In the genomic region with DNA sequence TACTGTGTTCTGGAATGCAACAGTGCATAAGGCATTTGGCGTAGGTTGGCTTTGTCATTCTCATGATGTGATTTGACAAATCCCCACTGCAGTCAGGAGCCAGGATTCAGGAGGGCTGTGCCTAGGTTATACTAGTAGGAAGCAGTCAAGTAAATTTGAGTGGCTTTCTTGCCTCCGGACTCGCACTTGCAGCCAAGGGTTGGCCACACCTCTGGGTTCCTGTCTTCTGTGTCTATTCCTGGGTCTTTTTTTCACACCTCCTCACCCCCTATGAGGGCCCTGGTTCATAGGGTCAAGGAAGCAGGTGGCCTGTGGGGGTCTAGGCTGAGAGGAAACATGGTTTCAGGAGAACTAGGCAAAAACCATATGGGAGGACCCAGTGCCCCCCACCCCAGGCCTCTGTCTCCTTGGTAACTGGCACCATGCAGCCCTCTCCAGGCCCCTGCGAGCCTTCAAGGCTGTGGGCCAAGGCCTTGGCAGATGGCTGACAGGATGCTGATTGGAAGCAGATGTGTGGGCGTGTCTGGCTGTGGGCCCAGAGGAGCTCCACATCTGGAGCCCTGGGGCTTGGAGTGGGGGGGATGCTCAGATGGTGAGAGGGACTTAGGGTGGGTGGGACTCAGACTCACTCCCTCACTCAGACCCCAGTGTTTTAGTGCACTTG, we compare ENCODE assay signal across 8 mouse cellular contexts.
DNase-seq lines count a peak whose midpoint lies in the region; ATAC-seq lines count a peak whose summit lies in the region.

No protein-coding gene starts in this region.

- no peak overlapping the region for H3K4me2 ChIP-seq in hindbrain, embryonic 14.5 days (replicated peaks)
- H3K4me2 ChIP-seq in neural tube, embryonic 15.5 days, result no peak overlapping the region

- H3K36me3 ChIP-seq in hindbrain, embryonic 14.5 days (replicated peaks; ENCODE audit: control insufficient read depth, insufficient read depth), result no peaks in the 10 kb centered on the region
- H3K36me3 ChIP-seq in neural tube, embryonic 15.5 days, result no peaks in the 10 kb centered on the region

- 55% methylated on average over 5 of the region's 5 CpGs for WGBS in hindbrain, embryonic 14.5 days
- 62% methylated on average over 5 of the region's 5 CpGs for WGBS in neural tube, embryonic 15.5 days

- no peaks in the 10 kb centered on the region for H3K4me1 ChIP-seq in hindbrain, embryonic 14.5 days (replicated peaks; ENCODE audit: control insufficient read depth, insufficient read depth, low read length)
- peaks cover 25% of the 10 kb centered on the region; the same call in 1 of the 2 replicates for H3K4me1 ChIP-seq in neural tube, embryonic 15.5 days

- no peak overlapping the region for H3K27ac ChIP-seq in hindbrain, embryonic 14.5 days
- H3K27ac ChIP-seq in neural tube, embryonic 15.5 days (replicated peaks), result no peak overlapping the region

- DNase-seq in CD4-positive helper T cell, adult 2 months (ENCODE audit: low read depth, low spot score), result peak; percentile 29
- peak; percentile 28 for DNase-seq in c-Kit-positive CD71-negative TER-119-negative erythroid progenitor cells, embryonic 14.5 days (ENCODE audit: low read depth)
- peak; percentile 82 for DNase-seq in gastrocnemius, postnatal 14 days
- peak; percentile 57 for DNase-seq in hindbrain, embryonic 14.5 days (ENCODE audit: low spot score)
- peak; percentile 65 for DNase-seq in liver
- no peak for DNase-seq in layer of hippocampus, adult 11-12 months (ENCODE audit: low spot score)
- no peak for DNase-seq in right cerebral cortex, postnatal 25 days

- ATAC-seq in hindbrain, embryonic 14.5 days (ENCODE audit: low FRiP score), result peak; percentile 70; the same call in 1 of the 2 replicates
- peak; percentile 70; the same call in 1 of the 2 replicates for ATAC-seq in neural tube, embryonic 15.5 days (ENCODE audit: low FRiP score)

- H3K4me3 ChIP-seq in hindbrain, embryonic 14.5 days (replicated peaks; ENCODE audit: low read length), result no peak overlapping the region
- no peak overlapping the region for H3K4me3 ChIP-seq in neural tube, embryonic 15.5 days (replicated peaks)

- H3K9ac ChIP-seq in hindbrain, embryonic 14.5 days, result no peak overlapping the region
- H3K9ac ChIP-seq in neural tube, embryonic 15.5 days (replicated peaks), result no peak overlapping the region

- H3K27me3 ChIP-seq in hindbrain, embryonic 14.5 days (ENCODE audit: control insufficient read depth, insufficient read depth, low read length), result no peaks in the 10 kb centered on the region
- H3K27me3 ChIP-seq in neural tube, embryonic 15.5 days (replicated peaks), result no peaks in the 10 kb centered on the region

- no peaks in the 10 kb centered on the region for H3K9me3 ChIP-seq in hindbrain, embryonic 14.5 days (ENCODE audit: control insufficient read depth, low read length)
- no peaks in the 10 kb centered on the region for H3K9me3 ChIP-seq in neural tube, embryonic 15.5 days (replicated peaks)

- intact Hi-C loops in gastrocnemius, postnatal 14 days (cut with DNase I; ENCODE audit: low total_unique reads), result no loop called here

Comparison
In these comparisons a context has a peak if more than half of its experiments do, and no peak if none do; other contexts are left out.
1. DNase-seq: peak in CD4-positive helper T cell, adult 2 months (single experiment), c-Kit-positive CD71-negative TER-119-negative erythroid progenitor cells, embryonic 14.5 days (single experiment), gastrocnemius, postnatal 14 days (single experiment), hindbrain, embryonic 14.5 days (single experiment) and liver (single experiment); none in layer of hippocampus, adult 11-12 months (single experiment) and right cerebral cortex, postnatal 25 days (single experiment).